Mouse (Mus musculus): ENCODE measurements around the gene Ehbp1.

Gene Ehbp1

DNA sequence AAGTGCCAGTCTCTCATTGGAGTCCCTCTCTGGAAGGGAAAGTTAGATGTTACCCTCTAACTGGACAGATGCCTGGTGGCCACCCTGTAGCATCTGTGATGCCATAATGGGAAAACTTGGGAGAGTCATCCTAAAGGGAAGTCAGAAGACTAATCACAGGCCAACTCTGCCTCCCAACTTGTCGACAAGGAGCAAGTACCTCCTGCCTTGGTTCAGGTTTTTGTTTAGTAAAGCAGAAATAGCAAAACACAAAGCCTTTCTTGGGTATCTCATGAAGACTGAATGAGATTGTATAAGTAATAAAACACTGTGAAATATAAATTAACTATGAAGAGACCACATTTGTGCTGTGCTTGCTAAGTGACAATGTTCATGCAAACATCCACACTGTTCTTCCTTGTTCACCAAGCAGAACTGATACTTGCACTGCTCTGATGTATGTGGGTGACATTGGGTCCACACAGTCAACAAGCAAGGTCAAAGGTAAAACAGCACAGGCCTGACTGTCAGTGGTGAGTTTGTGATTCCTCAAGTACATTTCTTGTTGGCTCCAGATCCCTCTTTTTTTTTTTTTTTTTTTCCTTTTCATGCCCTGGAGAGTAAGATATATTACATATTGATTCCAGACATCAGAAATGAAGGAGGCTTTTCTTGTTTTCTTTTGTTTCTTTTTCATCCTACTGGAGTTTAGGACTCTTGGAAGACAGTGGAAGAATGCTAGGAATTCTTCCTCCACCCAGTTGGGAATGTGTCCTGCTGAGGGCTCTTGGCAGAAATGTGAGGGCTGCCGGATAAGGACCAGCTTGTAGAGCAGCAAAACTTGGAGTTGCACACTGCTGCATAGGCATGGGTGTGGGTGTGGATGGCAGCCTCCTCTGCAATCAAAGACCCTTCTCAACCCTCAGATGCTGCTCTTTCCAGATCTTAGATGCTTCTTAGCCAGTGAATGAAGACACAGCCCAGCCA is at the start of gene Ehbp1:
Gene Ehbp1, minus strand, starts transcription at position 51 of the 966 bp plus-strand sequence.
- DNase-seq: no peak

DNA sequence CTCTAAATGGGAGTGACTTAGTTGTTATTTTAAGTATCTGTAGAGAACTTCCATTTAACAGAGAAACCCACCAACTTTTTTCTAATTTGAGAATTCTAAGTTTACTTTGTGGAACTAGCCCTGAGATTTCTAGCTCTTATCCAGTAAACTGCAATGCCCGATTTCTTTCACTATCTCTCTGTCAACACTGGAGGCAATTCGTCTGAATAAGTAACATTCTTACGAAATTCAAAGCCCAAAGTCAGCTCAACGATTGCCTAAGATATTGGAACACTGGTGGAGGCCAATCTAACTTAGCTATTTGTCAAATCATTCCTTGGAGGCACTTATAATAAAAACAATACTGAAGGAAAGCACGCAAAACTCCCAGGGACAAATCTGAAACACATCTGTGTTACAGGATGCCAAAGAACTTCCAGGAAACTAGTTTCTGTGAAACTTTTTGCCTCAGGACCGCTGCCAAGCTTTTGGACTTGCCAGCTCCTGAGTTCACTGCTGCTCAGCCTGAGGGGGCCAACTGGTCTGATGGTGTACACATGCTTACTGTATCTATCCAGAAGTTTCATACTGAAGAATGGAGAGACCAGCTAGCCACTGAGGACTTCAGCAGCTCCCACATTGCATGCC is 45.5 kb upstream of the Ehbp1 start:
- DNase-seq: peak; percentile 7

DNA sequence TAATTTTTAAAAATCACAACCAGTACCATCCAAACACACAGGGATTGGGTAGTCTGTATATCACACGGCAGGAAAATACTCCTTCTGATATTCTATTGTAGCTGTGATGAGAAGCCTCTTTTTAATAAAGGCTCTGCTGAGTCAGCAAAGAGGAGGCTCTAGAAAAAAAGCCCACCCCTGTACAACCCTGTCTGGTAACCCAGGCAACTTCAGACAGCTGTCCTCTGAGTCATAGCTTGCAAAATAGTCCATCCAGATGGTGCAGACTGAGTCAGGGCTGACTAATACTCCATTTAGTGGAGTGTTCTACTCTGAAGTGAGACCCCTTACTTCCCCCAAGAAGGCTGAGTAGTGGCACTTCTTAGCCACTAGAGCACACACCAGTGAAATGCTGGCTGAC is 41.4 kb upstream of the Ehbp1 start:
- DNase-seq: no peak

DNA sequence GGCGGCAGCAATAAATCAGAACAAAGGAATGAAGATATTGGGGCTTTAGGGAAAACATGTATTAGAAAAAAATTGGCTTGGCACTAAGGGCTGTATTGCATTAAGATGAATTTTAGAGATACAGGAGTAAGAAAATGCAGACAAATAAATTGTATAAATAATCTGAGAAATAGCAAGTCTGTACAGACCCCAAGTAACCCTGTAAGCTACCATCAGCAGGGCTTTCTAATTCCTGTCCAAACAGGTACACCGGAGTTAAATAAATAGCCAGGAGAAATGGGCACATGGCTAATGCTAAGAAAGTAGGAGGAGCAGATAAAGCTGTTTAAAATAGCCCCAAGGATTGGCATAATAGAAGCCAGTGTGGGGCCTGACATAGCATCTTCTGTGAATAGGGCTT is 32.7 kb upstream of the Ehbp1 start:
- no peak for DNase-seq

DNA sequence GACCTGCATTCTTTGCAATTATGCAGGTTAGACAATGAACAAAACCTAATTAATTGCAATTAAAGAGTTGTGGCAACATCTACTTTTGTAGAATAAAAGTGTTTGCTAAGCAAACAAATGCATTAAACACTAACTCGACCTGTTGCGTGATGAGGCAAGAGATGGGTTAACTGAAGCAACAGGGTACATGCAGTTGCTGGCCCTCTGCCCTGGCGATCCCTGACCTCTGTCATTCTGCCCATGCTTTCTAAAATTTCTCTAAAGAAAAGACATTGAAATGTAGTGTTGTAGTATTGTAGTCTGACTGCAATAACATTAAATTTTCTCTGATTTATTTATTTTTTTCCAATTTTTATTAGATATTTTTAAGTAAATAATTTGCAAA is 31.2 kb upstream of the Ehbp1 start:
- DNase-seq: no peak

DNA sequence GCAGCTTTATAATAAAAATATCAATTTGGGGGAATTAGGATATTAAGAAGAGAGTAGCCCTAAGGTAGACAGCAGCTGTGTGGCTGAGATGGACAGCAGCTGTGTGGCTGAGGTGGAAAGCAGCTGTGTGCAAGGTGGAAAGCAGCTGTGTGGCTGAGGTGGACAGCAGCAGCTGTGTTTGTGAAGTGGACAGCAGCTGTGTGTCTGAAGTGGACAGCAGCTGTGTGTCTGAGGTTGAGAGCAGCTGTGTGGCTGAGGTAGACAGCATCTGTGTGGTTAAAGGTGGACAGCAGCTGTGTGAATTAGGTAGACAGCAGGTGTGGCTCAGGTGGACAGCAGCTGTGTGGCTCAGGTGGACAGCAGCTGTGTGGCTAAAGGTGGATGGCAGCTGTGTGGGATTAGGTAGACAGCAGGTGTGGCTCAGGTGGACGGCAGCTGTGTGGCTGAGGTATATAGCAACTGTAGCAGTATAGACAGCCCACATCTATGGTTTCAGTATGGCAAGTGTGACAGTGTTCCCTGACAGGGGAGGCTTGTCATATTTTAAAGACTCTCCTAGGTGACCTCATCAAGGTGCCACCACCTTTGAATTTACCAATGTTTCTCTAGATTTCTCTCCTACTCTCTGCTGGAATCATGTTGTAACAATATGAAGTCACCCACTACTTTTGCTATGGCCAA is 30.7 kb upstream of the Ehbp1 start:
- no peak for DNase-seq

DNA sequence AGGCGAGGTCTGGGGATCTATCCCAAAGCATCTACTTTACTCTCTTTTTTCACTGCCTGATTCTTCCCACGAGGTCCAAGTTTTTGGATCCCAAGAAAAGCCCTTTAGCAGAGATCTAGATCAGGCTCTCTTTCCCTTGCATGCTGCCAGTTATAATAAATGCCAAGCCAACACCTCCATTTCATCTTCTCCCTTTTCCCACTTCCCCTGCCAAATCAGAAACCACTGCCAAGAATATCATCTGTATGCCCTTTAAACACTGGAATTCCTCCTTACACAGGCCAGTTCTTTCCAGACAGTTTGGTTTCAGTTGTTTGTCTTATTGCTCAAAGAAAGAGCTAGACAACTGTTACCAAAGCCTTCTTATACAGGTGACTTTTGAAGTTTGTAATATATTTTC is 27.7 kb upstream of the Ehbp1 start:
- no peak for DNase-seq

DNA sequence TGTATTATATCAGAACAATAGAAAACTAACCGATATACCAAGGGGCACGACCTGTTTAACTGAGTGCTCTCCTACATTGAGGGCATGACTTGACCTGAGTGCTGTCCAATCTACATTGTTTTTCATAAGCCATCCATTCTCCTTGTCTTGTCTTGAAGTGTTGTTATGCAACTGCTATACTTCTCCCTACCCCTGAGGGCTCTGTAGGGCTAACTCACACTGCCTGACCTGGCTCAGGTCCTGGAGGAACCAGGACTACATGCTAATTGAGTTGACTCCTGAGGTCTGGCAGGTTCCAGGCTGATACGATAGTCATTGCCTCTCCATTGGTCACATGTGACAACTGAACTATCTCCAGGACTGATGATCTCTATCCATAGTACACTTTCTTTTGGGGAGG is 26.5 kb upstream of the Ehbp1 start:
- no peak for DNase-seq

DNA sequence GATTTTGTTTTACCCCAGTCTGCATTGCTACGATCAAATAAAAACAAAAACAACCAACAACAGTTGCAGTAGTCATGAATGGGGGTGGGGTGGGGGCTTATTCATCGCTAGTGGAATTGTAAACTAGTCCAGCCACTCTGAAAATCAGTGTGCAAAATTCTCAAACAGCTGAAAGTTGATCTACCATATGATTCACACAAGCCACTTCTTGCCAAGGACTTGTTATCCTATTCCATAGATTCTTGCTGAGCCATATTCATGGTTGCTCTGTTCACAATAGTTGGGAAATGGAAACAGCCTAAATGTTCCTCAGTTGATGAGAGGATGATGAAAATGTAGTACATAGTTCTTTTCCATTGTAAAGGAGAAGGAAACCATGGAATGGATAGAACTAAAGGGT is 24.4 kb upstream of the Ehbp1 start:
- no peak for DNase-seq

DNA sequence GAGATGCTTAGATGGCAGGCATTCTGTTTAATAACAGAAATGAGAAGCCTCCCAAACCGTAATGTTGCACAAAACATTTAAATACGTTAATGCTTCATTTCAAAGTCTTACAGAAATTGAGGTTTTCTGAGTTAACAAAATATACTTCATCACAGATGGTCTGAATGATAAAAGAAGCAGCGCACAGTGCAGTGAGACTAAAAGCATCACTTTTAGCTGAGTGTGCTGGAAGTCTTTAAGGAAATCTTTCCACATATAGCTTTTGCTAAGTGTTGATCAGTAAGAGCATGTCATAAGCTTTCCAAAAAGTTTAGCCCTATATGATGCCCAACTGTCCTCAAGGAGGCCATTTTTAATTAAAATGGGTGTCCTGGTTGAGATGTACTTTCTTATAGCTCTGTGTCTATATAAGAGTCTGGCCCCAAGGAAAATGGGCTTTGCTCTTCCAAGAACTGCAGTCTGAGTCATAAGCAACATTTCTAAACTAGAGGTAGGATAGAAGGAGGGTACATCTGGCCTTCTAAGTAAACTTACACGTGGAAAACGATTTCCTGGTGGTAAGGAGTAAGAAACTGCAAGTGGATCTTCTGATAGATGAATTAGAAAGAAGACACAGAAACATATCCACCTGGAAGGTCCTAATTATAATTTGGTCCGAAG is 12.0 kb upstream of the Ehbp1 start:
- no peak for DNase-seq

DNA sequence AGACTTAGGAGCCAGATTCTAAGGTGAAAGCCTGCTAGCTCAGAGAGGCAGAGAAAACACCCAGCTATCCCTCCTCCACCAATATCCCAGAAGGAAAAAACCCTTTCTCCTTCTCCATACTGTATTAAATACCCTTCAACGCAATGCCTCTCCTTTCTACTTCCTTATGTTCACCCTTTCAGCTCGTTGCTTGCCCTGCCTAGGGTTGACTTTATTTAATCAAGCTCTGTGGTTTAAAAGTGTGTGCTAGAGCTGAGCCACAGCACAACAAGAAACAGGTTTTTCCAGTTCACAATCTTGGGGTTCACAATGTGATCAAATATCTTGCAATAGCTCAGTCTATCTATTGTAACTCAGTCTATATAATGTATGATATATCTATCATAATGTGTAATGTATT is 7.9 kb upstream of the Ehbp1 start:
- no peak for DNase-seq

DNA sequence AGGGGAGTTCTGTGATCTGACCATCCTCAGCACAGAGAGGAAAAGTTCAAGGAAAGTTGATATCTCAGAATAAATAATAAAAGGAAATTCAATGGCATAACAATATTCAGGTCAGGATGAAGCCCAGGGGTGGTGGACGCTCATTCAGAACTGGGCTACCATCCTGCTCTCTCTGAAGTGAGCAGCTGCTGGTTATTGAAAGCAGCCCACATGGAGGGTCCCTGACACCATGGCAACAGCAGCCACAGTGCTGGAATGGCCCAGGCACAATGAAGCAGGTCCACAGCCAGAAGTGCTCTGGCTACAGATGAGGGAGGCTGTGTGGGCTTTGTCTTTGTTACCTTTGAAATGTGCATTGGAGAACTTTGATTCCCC is 6.4 kb upstream of the Ehbp1 start:
- DNase-seq: no peak

DNA sequence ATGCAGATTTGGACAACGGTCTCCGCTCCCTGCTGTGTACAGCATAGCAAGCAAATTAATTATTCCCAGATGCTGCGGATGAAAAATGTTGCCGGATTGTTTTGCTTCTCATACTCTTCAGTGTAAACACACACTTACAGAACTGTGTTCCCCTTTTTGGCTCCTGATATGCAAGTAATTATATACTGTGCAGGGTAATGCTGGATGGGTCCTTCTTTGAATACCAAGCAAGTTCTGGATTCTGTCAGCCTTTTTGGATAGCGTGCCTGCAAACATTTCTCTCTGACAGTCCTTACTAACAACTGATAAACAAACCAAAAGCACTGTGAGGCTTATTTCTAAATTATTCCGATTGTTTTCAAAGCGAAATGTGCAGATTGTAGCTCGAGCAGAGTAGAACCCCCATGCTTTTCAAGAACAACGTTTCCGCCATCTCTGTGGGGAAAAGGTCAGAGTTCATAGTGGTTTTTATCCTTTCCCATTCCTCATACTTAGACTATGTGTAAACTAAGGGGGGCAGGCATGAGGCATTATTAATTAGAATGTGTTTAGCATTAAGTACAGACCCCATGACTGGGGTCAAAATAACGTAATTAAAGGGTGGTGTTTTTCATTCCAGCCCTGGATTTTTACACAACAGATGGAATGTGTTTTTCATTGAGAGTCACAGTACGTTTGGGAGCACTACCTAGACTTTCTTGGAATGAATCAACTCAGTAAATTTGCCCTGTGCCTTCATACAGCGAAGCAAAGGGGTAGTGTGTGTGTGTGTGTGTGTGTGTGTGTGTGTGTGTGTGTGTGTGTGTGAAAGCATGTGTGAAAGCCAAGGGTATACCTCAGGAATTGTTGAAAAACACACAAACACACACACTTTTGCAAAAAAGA is 5.8 kb upstream of the Ehbp1 start:
- DNase-seq: no peak

DNA sequence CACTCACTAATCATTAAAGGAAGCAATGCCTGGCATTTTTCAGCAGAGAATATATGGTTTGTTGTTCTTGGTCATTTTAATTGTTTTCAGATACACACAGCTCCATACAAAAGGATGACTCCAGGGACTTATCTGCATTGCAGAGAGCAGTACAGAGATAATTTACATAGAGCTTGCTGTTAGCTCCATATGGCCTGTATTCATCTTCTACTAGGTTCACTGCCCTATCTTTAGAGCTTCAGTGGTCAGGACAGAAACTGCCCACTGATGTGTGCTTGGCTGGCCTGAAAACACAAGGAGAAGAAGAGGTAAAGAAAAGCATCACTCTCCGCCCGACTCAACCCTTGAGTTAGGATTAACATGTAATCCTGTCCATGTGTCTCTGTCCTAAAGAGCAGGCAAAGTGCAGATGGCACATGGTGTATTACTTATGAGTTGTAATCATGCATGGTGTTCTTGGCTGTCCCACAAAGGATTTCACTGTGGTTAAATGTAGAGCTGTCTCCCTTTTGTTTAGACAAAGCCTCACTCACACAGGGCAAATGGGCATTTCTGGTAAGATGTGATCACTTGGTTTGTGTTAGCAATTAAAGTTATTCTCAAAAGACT is 14.7 kb downstream of the Ehbp1 start:
- DNase-seq: no peak

DNA sequence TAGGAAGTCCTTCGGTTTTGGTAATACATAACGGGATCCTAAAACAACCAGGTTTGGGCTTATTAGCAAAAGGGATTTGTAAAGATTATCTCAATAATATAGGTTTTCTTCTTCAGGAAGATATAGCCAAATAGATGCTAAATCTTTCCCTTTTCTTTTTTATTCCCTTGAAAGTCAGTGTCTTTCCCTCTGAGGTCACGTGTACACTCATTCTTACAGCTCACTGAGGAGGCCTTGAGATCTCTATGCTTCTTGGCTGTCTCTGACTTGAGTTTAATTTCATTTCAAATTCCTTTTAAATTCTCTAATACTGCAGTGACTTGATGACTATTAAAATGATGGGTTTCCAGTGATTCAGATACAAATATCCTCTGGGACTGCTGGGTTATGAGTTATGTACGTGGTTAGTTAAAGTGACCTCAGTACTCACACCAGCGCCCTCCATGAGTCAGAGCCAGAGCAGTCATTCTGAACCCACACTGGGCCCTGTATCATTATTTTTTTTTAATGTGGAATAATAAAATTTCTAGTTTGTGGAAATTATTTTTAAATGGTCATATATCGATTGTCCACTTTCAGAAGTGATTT is 24.2 kb downstream of the Ehbp1 start:
- no peak for DNase-seq

DNA sequence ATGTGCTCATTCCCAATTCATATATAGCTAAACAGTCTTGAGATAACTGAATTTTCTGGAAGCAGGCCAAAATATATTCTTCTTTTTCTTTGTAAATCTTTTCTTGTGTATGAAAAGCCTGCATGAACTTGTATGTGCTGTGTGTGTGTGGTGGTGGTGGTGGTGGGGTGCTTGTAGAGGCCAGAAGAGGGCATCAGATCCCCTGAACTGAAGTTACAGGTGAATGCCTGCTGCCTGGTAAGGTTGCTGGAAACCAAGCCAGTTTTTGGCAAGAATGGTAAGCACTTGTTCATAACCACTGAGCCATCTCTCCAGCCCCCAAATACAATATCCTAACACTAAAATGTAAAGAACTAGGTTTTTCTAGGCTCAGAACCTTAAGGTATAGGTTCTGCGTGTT is 26.3 kb downstream of the Ehbp1 start:
- DNase-seq: peak; percentile 3

DNA sequence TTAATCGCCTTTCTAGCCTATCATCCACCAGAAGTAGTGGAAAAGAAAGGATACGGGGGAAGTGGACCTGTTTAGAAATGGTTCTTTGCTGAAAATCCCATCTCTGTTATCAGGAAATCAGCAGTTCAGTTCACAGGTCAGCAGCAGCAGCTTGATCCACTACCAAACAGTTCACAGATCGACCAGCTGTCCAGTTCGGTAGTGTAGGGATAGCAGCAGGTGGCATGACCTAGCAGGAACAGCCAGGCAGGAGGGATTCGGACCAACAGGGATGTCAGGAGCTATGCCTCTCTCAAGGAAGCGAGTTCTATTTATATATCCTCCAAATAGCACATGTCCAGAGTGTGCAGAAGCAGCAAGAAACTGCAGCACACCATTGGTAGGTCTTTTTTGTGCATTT is 40.9 kb downstream of the Ehbp1 start:
- no peak for DNase-seq

DNA sequence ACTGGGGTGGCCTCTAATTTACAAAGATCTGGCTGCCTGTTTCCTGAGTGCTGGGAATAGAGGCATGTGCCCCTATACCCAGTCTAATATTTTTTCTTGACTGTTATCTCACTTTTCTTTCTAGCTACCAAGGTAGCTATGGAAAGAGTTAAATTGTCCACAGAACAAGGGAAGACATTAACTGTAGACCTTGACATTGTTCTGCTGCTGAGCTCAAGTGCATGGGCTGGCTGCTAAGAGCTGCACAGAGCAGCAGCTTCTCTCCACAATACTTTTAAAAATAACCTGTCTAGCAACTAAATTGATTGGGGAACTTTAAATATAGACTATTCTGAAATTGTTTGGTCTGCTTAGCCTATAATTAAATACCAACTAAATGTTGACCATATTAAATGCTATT is 52.9 kb downstream of the Ehbp1 start:
- DNase-seq: no peak

DNA sequence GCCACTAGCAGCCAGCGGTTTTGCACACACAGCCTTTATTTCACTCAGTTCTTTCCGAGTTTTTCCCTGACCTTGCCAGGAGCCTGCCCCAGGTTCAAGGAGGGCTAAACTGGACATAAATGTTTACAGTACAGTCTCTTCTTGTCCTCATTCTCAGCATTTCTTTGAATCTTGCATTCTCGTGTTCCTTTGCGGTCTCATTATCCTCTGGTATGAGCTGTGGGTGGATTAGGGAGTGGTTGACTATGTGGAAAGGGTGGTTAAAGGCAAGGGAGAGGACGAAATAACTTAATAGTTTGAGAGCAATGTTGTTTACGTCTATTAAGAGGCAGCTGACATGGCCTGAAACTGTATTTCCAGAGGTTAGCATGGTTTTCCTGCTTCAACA is 54.6 kb downstream of the Ehbp1 start:
- DNase-seq: no peak

DNA sequence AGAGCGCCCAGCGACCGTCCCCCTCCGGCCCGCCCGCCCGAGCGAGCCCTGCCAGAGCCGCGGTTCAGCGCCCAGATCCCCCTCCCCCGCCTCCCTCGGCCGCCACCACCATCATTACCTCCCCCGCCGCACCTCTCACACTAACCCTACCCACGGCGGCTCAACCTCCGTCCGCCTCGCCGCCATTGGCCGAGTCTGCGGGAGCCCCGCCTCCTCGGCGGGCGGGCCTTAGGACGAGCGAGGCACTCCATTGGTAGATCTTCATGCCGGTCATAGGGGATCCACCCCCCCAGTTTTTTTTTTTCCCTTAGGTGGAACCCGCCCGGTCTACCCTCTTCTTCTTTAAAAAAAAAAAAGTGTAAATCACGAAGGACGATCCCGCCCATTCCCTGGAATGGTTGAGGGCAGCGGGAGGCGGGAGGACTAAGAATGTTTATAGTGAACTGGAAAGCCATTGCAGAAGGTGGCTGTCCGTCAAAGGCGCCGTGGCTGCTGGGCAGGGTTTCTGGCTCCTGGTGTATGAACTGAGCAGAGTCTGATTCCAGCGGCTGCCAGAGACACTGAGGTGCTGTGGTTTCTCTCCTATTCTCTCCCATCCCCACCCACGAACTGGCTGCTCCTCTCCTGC is 55.1 kb downstream of the Ehbp1 start:
- peak; percentile 97 for DNase-seq

DNA sequence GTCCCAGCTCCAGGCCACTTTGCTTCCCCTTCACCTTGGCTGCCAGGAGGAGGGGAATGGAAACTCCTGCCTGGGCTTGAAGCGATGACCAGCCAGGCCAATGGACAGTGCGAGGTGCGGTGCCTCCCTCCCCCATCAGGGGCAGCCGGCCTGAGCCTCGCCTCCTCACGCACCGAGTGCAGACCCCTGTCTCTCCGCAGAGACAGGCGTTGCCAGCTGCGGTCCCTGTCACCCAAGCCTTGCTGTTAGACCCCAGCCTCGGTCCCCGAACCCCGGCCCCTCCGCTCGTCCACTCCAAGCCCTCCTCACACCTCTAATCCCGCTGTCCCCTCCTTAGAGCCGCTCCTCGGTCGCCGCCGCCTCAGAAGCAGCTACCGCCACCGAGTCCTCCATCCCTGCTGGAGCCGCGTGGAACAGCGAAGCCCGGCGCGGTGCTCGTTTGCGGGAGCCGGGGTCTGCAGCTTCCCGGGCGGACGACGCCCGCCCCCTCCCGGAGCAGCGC is 55.7 kb downstream of the Ehbp1 start:
- peak; percentile 68 for DNase-seq

All from kidney, adult 18-20 months (tissue).